Mouse (Mus musculus) CD4-positive, CD25-positive, alpha-beta regulatory T cell, adult 2 months (primary cell): ENCODE measurements at regions not wholly inside any gene's neighbourhood (a gene's known extent, or its start where the extent isn't known, plus 50 kb on each side); places are given as distances from the start of the nearest gene placed in this dataset.
"Not testable (repeated sequence)": the region's sequence is repeated elsewhere in the genome, so short reads cannot be mapped to it uniquely, and the experiment has no call there.

Experiments
- DNase-seq: peaks from one replicate; pipeline ENCODE4 v3.0.0-alpha.2; 2012; ENCODE audit warnings: low read depth, low spot score

DNA sequence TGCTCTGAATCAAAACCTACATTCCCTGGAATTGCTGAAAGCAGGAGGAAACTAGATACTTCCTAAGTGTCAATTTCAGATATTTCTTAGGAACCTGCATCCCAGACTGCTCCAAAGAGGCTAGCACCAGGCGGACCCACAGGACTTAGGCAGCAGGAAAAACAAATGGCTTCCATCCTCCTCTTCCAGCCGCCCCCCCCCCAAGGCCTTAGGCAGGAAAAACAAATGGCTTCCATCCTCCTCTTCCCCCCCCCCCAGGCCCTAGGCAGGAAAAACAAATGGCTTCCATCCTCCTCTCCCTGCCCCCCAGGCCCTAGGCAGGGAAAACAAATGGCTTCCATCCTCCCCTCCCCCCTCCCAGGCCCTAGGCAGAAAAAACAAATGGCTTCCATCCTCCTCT, 64.5 kb upstream of the Nap1l2 start:
- no peak for DNase-seq

DNA sequence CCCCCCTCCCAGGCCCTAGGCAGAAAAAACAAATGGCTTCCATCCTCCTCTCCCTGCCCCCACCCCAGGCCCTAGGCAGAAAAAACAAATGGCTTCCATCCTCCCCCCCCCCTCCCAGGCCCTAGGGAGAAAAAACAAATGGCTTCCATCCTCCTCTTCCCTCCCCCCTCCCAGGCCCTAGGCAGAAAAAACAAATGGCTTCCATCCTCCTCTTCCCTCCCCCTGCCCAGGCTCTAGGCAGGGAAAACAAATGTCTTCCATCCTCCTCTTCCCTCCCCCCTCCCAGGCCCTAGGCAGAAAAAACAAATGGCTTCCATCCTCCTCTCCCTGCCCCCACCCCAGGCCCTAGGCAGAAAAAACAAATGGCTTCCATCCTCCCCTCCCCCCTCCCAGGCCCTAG, 65.0 kb upstream of the Nap1l2 start:
- not testable (repeated sequence) for DNase-seq

DNA sequence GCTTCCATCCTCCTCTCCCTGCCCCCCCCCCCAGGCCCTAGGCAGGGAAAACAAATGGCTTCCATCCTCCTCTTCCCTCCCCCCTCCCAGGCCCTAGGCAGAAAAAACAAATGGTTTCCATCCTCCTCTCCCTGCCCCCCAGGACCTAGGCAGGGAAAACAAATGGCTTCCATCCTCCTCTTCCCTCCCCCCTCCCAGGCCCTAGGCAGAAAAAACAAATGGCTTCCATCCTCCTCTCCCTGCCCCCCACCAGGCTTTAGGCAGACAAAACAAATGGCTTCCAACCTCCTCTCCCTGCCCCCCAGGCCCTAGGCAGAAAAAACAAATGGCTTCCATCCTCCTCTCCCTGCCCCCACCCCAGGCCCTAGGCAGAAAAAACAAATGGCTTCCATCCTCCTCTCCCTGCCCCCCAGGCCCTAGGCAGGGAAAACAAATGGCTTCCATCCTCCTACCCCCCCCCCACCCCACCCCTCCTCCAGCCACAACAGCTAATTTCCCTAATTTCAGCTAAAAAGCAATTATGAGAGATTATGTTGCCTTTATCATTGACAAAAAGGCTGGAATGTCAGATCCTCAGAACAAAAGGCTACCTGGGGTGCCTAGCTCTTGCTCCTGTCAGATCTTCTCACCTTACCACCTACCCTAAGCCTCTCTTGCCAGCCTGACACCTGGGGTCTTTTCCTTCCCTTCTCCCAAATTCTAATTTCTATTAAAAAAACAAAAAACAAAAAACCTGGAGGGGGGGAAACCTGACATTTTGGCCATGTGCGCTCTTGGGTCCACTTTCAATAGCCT, 65.8 kb upstream of the Nap1l2 start:
- DNase-seq = not testable (repeated sequence)

DNA sequence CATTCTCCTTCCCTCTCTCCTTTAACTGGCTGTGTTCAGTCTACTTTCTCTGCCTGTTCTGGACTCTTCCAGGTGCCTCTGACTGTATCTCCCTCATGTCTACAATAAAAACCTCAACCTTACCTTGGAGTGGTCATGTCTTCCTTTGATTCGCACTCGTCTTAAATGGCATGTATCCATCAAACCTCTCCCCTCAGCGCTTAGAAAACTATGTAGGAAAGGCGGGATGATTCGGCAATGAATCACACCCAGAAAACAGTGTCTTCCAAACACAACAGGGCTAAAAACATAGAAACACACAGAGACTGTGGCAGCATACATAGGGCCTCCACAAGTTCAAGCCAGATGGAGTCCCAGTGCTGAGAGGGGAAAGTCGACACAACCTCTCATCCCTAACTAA, 66.4 kb upstream of the Nap1l2 start:
- DNase-seq = no peak

DNA sequence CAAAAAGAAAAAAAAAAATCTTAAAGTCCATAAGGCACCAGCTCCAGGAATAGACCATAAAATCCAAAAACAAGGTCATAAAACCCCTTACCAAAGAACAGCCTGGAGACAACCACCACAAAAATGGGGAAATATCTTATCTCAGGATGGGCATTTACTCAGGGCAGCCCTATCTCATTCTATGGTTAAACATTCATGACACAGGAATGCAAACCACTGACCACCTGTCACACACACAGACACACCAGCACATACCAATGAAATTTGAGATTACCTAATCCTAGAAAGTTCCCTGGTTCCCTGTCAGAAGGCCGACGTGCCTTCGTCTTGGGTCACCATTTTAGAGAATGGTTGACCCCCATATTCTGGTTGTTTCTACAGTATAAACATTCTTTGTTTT, 66.3 kb upstream of the Cdx4 start:
- no peak for DNase-seq

DNA sequence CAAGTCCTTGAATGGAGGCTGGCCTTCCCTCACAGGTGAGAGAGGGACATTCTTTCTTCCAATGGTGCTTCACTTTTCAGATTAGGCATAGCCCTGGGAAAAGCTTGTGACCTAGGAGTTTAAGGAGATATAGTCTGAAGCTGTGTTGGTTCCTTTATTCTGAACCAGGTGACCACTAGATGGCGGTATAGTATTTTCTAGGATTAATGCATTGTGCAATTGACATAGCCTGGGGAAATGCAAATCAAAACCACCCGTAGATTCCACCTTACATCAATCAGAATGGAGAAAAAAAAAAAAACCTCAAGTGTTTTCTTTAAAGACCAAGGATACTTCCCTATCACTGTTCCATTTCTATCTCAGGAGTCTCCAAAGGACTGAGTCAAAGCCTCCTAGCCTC, 61.3 kb upstream of the Cdx4 start:
- DNase-seq = peak; percentile 53
